Mouse (Mus musculus) intestine, postnatal 0 days (tissue): Measurements from ENCODE around the gene Pex16. TPM values are rescaled to one million over a fixed set of nuclear protein-coding genes. Genes with fewer than 3 reads are reported as not detected.
"Not testable (repeated sequence)": the region's sequence is repeated elsewhere in the genome, so short reads cannot be mapped to it uniquely, and the experiment has no call there.

Experiments used
- ATAC-seq: fragments of 200-750 bp; cut with Nextera tagmentation; 2 replicates; pipeline ENCODE4 v1.8.0; 2017; ENCODE audit warnings: mild to moderate bottlenecking, moderate TSS enrichment, moderate library complexity
- H3K27ac ChIP-seq: fragments of 300-500 bp; sonication (generic); 2 replicates; pipeline ENCODE4 v1.5.1; 2014; ENCODE audit warnings: mild to moderate bottlenecking, low read depth, low read length, moderate library complexity
- H3K27me3 ChIP-seq: fragments of 300-500 bp; sonication (generic); replicated peaks from 2 replicates; pipeline ENCODE4 v1.6.1; 2014; ENCODE audit warnings: low read length, mixed read lengths; ENCODE audit not compliant: control insufficient read depth, insufficient read depth
- H3K36me3 ChIP-seq: fragments of 300-500 bp; sonication (generic); 2 replicates; pipeline ENCODE4 v1.6.1; 2014; ENCODE audit warnings: mild to moderate bottlenecking, moderate library complexity; ENCODE audit not compliant: control insufficient read depth, insufficient read depth
- H3K4me1 ChIP-seq: fragments of 300-500 bp; sonication (generic); replicated peaks from 2 replicates; pipeline ENCODE4 v1.6.1; 2014; ENCODE audit warnings: antibody characterized with exemption, low read length, mixed read lengths; ENCODE audit not compliant: control insufficient read depth, insufficient read depth
- H3K4me2 ChIP-seq: fragments of 300-500 bp; sonication (generic); replicated peaks from 2 replicates; pipeline ENCODE4 v1.6.1; 2014; ENCODE audit warnings: low read depth, mild to moderate bottlenecking, moderate library complexity
- H3K4me3 ChIP-seq: fragments of 300-500 bp; sonication (generic); 2 replicates; pipeline ENCODE4 v1.5.1; 2014; ENCODE audit warnings: low read depth, low read length
- H3K9ac ChIP-seq: fragments of 300-500 bp; sonication (generic); 2 replicates; pipeline ENCODE4 v1.6.1; 2014; ENCODE audit warnings: mild to moderate bottlenecking, low read depth, low read length
- H3K9me3 ChIP-seq: fragments of 300-500 bp; sonication (generic); 2 replicates; pipeline ENCODE4 v1.6.1; 2016; ENCODE audit warnings: mixed run types; ENCODE audit not compliant: control insufficient read depth
- CTCF ChIP-seq: sonication (generic); IDR thresholded peaks from 2 replicates; pipeline ENCODE4 v1.5.1; 2016; ENCODE audit warnings: low read depth, mild to moderate bottlenecking, control low read depth, antibody characterized with exemption, moderate library complexity
- whole genome bisulfite sequencing: fragments of 180-500 bp; shearing (Covaris S2); extraction: QIAGEN DNeasy Blood & Tissue Kit; methylation state at CpG from one replicate; pipeline ENCODE4 v1.1.7; 2014; 5-methylcytosine and 5-hydroxymethylcytosine counted together
- polyA plus RNA-seq: library from polyadenylated mRNA; unstranded; fragments of >200 nt; fragmentation: Nextera tagmentation; extraction: Ambion mirVana; gene quantifications from 2 replicates; pipeline ENCODE4 v1.2.1, GENCODE M21; 2015

Pex16 gene
- polyA plus RNA-seq, 1 experiment from 2014 or later, result 86.0 TPM

GRCm38 (mm10) chr2:92392318-92393264, 18.1 kb downstream of the Pex16 start:
- ATAC-seq, result no peak
- 4% methylated on average over 26 of the region's 26 CpGs for WGBS
- Histone ChIP-seq H3K9me3 (no peaks in the 10 kb centered on the region), H3K9ac (no peak overlapping the region), H3K4me1 (0 out of 2 replicates have a peak, but pooled peaks cover 3% of the 10 kb centered on the region), H3K36me3 (no peaks in the 10 kb centered on the region), H3K4me3 (peak overlapping the region; percentile 21), H3K27ac (no peak overlapping the region), H3K27me3 (peaks cover 15% of the 10 kb centered on the region), H3K4me2 (peak overlapping the region; percentile 50)
- TF ChIP-seq CTCF, result no peak

GRCm38 (mm10) chr2:92395535-92395934, 21.1 kb downstream of the Pex16 start:
- ATAC-seq, result no peak
- no peak for TF ChIP-seq CTCF
- H3K27me3 ChIP-seq, result peaks cover 15% of the 10 kb centered on the region; the same call in 1 of the 2 replicates
- H3K4me1 ChIP-seq, result no peaks in the 10 kb centered on the region
- H3K36me3 ChIP-seq, result no peaks in the 10 kb centered on the region
- no peak overlapping the region for H3K9ac ChIP-seq
- no peak overlapping the region for H3K4me3 ChIP-seq
- H3K27ac ChIP-seq, result no peak overlapping the region
- WGBS, result 84% methylated on average over 3 of the region's 3 CpGs
- no peak overlapping the region for H3K4me2 ChIP-seq
- H3K9me3 ChIP-seq, result no peaks in the 10 kb centered on the region

GRCm38 (mm10) chr2:92397436-92397835, 23.0 kb downstream of the Pex16 start:
- H3K9me3 ChIP-seq, result no peaks in the 10 kb centered on the region
- no peaks in the 10 kb centered on the region for H3K4me1 ChIP-seq
- peaks cover 9% of the 10 kb centered on the region; the same call in 1 of the 2 replicates for H3K27me3 ChIP-seq
- no peak overlapping the region for H3K4me2 ChIP-seq
- WGBS, result 47% methylated on average over 1 of the region's 1 CpGs
- no peaks in the 10 kb centered on the region for H3K36me3 ChIP-seq
- H3K4me3 ChIP-seq, result no peak overlapping the region
- ATAC-seq, result no peak
- H3K27ac ChIP-seq, result no peak overlapping the region
- no peak overlapping the region for H3K9ac ChIP-seq
- TF ChIP-seq CTCF, result no peak

- H3K36me3 ChIP-seq, result peaks cover 13% of the 10 kb centered on the region
These were observed 25.4 kb downstream of the Pex16 start for GRCm38 (mm10) chr2:92399877-92400276.

DNA sequence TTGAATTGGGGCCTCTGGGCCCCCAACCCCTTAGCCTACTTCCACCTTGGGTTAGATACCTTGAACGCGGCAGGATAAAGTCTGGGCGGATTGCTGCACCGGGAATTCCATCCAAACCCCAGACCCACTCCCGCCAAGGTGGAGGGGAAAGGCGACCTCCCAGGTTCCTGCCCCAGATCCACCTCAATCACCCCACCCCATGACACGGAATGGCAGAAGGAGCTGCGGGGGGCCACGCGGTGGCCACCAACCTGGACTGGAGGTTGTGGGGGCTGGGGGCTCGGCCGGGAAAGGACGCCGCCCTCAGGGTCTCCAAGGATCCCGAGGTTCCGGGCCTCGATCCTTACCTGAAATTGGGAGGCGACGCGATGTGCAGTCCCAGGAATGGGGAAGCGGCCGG, 26.2 kb downstream of the Pex16 start:
- Histone ChIP-seq H3K4me3 (peak overlapping the region; percentile 46), H3K4me2 (peak overlapping the region; percentile 85), H3K36me3 (peaks cover 21% of the 10 kb centered on the region), H3K9me3 (no peaks in the 10 kb centered on the region), H3K27me3 (no peaks in the 10 kb centered on the region), H3K4me1 (no peaks in the 10 kb centered on the region), H3K27ac (no peak overlapping the region), H3K9ac (peak overlapping the region; percentile 37)
- no peak for TF ChIP-seq CTCF
- WGBS, result 6% methylated on average over 22 of the region's 22 CpGs
- ATAC-seq, result 0 out of 2 replicates have a peak, but pooled peaks have one; percentile 16

More at GRCm38 (mm10) chr2:92399877-92400276, 25.4 kb downstream of the Pex16 start:
- 74% methylated on average over 4 of the region's 4 CpGs for WGBS
- H3K9ac ChIP-seq, H3K4me3 ChIP-seq, ATAC-seq, H3K4me2 ChIP-seq, H3K4me1 ChIP-seq, H3K27me3 ChIP-seq, H3K9me3 ChIP-seq, H3K27ac ChIP-seq: not testable (repeated sequence)

DNA sequence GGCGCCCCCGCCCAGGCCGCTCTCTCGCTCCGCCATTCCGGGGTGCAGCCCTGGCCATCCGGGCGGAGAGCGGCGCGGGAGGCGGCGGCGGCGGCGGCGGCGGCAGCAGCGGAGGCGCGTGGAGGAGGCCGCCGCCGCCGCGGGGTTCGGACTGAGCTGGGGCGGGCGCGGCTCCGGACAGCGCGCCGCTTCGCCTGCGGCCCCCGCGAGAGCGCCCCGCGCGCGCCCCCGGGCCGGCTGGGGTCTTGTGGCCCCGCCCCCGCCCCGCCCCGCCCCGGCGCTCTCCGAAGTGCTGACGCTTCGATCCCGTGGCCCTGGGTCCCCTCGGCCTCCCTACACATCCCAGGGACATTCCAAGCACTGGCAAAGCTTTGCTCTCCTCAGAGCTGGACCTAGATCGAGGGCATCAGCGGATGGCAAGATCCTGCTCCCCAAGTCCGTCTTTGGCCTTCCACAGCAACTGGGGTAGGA, 26.6 kb downstream of the Pex16 start, which contains the start of gene Mapk8ip1:
Gene Mapk8ip1 (minus strand): TSS at position 173 of the 471 bp plus-strand sequence.
- H3K4me1 ChIP-seq, result no peaks in the 10 kb centered on the region
- peak within 1 kb of the TSS; percentile 37 for H3K9ac ChIP-seq
- ATAC-seq, result peak; percentile 29; the same call in 1 of the 2 replicates
- no peak within 1 kb of the TSS for H3K27ac ChIP-seq
- H3K9me3 ChIP-seq, result no peaks in the 10 kb centered on the region
- no peak for TF ChIP-seq CTCF
- peaks cover 21% of the 10 kb centered on the region for H3K36me3 ChIP-seq
- H3K4me2 ChIP-seq, result peak within 1 kb of the TSS; percentile 85
- no peaks in the 10 kb centered on the region for H3K27me3 ChIP-seq
- H3K4me3 ChIP-seq, result peak within 1 kb of the TSS; percentile 46
- 4% methylated on average over 19 of the region's 59 CpGs for WGBS
